In genomic region chr9:76553758-76554157, GRCm38 (mm10) we compare ENCODE assay signal across 25 mouse cellular contexts. TPM values are rescaled to one million over a fixed set of nuclear protein-coding genes. Genes with fewer than 3 reads are reported as not detected.
DNase-seq lines count a peak whose midpoint lies in the region; ATAC-seq lines count a peak whose summit lies in the region.
"Had no signal": no experiment of that assay in that cellular context is flagged by ENCODE, and none has a peak within 500 bp of the region (broad histone marks: within the 10 kb centered on the region; RNA-seq: fewer than 3 reads in every experiment).

No protein-coding gene starts in this region.

- H3K9me3 ChIP-seq in heart, embryonic 12.5 days (replicated peaks): no peaks in the 10 kb centered on the region
- no peaks in the 10 kb centered on the region for H3K9me3 ChIP-seq in stomach, embryonic 16.5 days (replicated peaks; ENCODE audit: control insufficient read depth, low read length)
- H3K9me3 ChIP-seq: embryonic facial prominence, embryonic 15.5 days; forebrain, embryonic 10.5 days; forebrain, embryonic 15.5 days; G1E; hindbrain, embryonic 15.5 days had no signal

- WGBS in heart, embryonic 12.5 days: 32% methylated on average over 2 of the region's 2 CpGs
- 50% methylated on average over 2 of the region's 2 CpGs for WGBS in stomach, embryonic 16.5 days

- DNase-seq in heart, postnatal 36 days: no peak
- DNase-seq in retina, postnatal 1 day: peak; percentile 27
- no peak for DNase-seq in retina, embryonic 14.5 days (ENCODE audit: low spot score)
- no peak for DNase-seq in layer of hippocampus, postnatal 36 days
- DNase-seq in c-Kit-positive CD71-positive TER-119-positive erythroid progenitor cells, embryonic 14.5 days (ENCODE audit: low spot score): no peak
- DNase-seq: adrenal gland, adult 8-10 months; adrenal gland, postnatal 36 days; B cell, adult 2 months; cerebellum, adult 11 months; cerebellum, adult 8-10 months; cerebellum, postnatal 14 days; embryo, embryonic 11 days; gastrocnemius, postnatal 10 days; heart, adult 2 months had no signal

- H3K4me1 ChIP-seq in heart, embryonic 12.5 days (replicated peaks): no peaks in the 10 kb centered on the region
- H3K4me1 ChIP-seq in stomach, embryonic 16.5 days (ENCODE audit: control insufficient read depth, insufficient read depth, low read length): no peaks in the 10 kb centered on the region
- H3K4me1 ChIP-seq: embryonic facial prominence, embryonic 15.5 days; forebrain, embryonic 10.5 days; forebrain, embryonic 15.5 days; hindbrain, embryonic 15.5 days had no signal

- no peaks in the 10 kb centered on the region for H3K27me3 ChIP-seq in heart, embryonic 12.5 days (replicated peaks)
- H3K27me3 ChIP-seq in stomach, embryonic 16.5 days (ENCODE audit: control insufficient read depth, insufficient read depth, low read length): no peaks in the 10 kb centered on the region
- H3K27me3 ChIP-seq: embryonic facial prominence, embryonic 15.5 days; forebrain, embryonic 15.5 days; hindbrain, embryonic 15.5 days had no signal

- H3K27ac ChIP-seq in heart, embryonic 12.5 days (ENCODE audit: poor library complexity, severe bottlenecking): no peak overlapping the region; the same call in 1 of the 2 replicates
- H3K27ac ChIP-seq in stomach, embryonic 16.5 days (ENCODE audit: low read length): peak overlapping the region; percentile 27; the same call in 1 of the 2 replicates
- H3K27ac ChIP-seq: embryonic facial prominence, embryonic 15.5 days; forebrain, embryonic 10.5 days; forebrain, embryonic 15.5 days; heart, adult 2 months; hindbrain, embryonic 15.5 days had no signal

- ATAC-seq in heart, embryonic 12.5 days (ENCODE audit: insufficient number of reproducible peaks, low FRiP score): peak; percentile 45; the same call in 1 of the 2 replicates
- no peak; the same call in 1 of the 2 replicates for ATAC-seq in stomach, embryonic 16.5 days (ENCODE audit: insufficient read depth, low FRiP score)
- ATAC-seq: CD4-positive, CD25-positive, alpha-beta regulatory T cell, adult 4 months; forebrain, embryonic 15.5 days had no signal

- intact Hi-C loops in heart, postnatal 36 days (cut with DNase I): no loop called here

- H3K4me3 ChIP-seq in heart, embryonic 12.5 days: no peak overlapping the region
- no peak overlapping the region for H3K4me3 ChIP-seq in stomach, embryonic 16.5 days (replicated peaks; ENCODE audit: low read length)
- H3K4me3 ChIP-seq: embryonic facial prominence, embryonic 15.5 days; erythroblast, embryonic 14.5 days; forebrain, embryonic 10.5 days; forebrain, embryonic 15.5 days; heart, adult 2 months; hindbrain, embryonic 15.5 days had no signal

- H3K4me2 ChIP-seq in heart, embryonic 12.5 days: no peak overlapping the region
- no peak overlapping the region for H3K4me2 ChIP-seq in stomach, embryonic 16.5 days (ENCODE audit: low read depth, low read length)
- H3K4me2 ChIP-seq: embryonic facial prominence, embryonic 15.5 days; forebrain, embryonic 15.5 days; heart, embryonic 11.5 days; hindbrain, embryonic 15.5 days had no signal

- no peaks in the 10 kb centered on the region for H3K36me3 ChIP-seq in heart, embryonic 12.5 days
- no peaks in the 10 kb centered on the region for H3K36me3 ChIP-seq in stomach, embryonic 16.5 days (ENCODE audit: control insufficient read depth, insufficient read depth, low read length)
- H3K36me3 ChIP-seq: embryonic facial prominence, embryonic 15.5 days; forebrain, embryonic 10.5 days; forebrain, embryonic 15.5 days; G1E; hindbrain, embryonic 15.5 days had no signal

- no peak overlapping the region for H3K9ac ChIP-seq in heart, embryonic 12.5 days
- H3K9ac ChIP-seq in stomach, embryonic 16.5 days (ENCODE audit: low read length): no peak overlapping the region
- H3K9ac ChIP-seq: embryonic facial prominence, embryonic 15.5 days; forebrain, embryonic 15.5 days; hindbrain, embryonic 15.5 days had no signal

RNA-seq across cellular contexts. Expression of gene Fam83b, which starts 13.2 kb away (rescaled TPM):
- polyA plus RNA-seq in heart, embryonic 12.5 days (2016; fragmentation: Nextera tagmentation; extraction: Ambion mirVana): 0.38 and 0.73 TPM in 2 replicates
- under 1 TPM; 0.11 to 0.39 TPM for total RNA-seq in heart, postnatal 36 days (2021)
- 11.3 and 13.6 TPM in 2 replicates for polyA plus RNA-seq in stomach, embryonic 16.5 days (2015; fragmentation: Nextera tagmentation; extraction: Ambion mirVana)
- total RNA-seq in layer of hippocampus, postnatal 36 days (2021): under 1 TPM; 0.13 to 0.15 TPM
- total RNA-seq: common myeloid progenitor, adult 5-6 weeks had no signal
- polyA plus RNA-seq: CD4-positive, CD25-positive, alpha-beta regulatory T cell, adult 4 months; erythroblast, embryonic 14.5 days; forebrain, embryonic 15.5 days; G1E; heart, adult 2 months had no signal
